Mouse (Mus musculus): ENCODE measurements around the gene Tmem131l. TPM values are rescaled to one million over a fixed set of nuclear protein-coding genes. Genes with fewer than 3 reads are reported as not detected.

Tmem131l gene
- polyA plus RNA-seq, 1 experiment from 2014 or later, result 81.5 TPM

DNA sequence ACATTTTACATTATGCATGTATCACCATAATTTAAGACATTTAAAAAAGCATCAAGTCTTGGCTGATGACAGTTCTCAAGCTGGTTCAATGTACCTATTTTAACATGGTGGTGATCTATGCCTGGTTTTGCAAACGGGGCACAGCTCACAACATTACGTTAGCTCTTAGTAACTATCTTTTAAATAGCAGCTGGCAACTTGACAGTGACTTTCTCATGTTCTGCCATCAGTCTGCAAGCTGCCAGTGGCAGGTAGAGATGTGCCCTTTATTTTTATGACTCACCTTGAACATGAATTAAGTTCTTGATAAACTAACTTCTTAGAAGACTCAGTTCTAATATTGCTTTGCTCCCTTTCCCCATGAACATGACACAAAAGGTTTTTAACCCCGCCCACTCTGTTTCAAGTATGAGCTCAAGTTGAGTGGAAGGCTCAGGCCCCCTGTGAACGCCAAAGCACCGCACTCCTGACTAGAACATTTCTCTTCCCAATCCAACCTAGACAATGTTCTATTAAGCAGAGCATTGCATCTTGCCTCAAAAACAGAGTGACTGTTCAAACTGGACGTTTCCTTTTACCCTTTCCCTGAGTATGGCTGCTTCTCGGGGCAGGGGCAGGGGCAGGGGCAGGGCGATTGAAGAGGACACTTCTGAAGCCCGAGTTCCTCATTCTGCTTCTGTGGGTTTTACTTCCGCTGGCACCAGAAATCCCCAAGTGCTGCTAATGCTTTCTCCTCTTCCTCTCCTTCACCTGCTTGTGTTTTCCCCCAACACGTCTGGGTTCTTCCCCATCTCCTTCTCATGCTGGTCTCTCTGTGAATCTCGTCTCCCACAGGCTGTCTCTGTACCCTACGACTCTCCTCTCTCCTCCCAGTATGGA is 29.1 kb upstream of the Tmem131l start:
- 90% methylated on average over 13 of the region's 13 CpGs for WGBS
- Histone ChIP-seq H3K27me3 (no peaks in the 10 kb centered on the region), H3K4me1 (no peaks in the 10 kb centered on the region), H3K4me2 (replicated peaks) (no peak overlapping the region), H3K4me3 (no peak overlapping the region), H3K9me3 (replicated peaks) (no peaks in the 10 kb centered on the region), H3K36me3 (no peaks in the 10 kb centered on the region), H3K27ac (no peak overlapping the region), H3K9ac (no peak overlapping the region)
- ATAC-seq (ENCODE audit: low FRiP score), result no peak

DNA sequence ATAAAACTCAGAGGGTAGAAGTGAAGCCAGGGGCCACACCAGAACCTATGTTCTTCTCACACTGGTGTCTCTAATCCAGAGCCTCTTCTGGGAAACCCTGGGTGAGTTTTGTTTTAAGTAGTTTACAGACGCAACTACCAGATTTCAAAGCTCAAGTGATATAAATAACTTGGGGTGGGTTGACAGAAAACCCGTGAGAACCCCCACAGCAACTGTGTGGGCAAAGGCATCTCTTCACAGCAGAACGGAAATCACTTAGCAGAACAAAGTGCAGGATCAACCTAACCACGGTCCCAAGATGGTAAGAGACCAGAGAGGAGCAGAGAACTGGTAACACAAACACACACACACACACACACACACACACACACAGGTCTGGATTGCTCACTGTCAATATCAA is 25.9 kb upstream of the Tmem131l start:
- ATAC-seq (ENCODE audit: low FRiP score), result no peak
- 93% methylated on average over 4 of the region's 4 CpGs for WGBS
- no peak overlapping the region for H3K27ac ChIP-seq

DNA sequence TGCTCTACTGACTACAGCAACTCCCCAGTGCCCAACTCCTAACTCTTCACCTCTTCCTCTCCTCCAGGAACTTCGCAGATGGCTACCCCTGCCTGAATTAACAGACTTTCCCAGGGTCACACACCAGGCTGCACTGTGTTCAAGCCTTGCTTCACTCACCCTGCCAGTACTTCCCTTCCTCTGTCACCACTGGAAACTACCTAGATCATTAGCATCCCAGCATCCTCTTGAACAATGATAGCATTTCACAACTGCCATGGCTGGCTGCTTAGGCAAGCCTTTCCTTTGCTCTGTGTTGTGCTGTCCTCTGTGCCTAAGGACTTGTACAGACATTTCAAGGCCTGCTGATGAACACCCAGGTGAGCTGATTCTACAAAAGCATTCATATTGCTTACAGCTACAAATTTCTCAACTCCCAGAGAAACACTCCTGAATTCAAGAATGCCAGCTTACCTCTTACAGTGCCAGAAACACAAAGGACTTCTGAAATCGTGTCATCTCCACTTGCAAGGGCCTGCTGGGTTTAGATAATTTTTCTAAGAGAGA is 23.5 kb upstream of the Tmem131l start:
- Histone ChIP-seq H3K27ac (no peak overlapping the region), H3K9me3 (replicated peaks) (no peaks in the 10 kb centered on the region), H3K4me2 (replicated peaks) (no peak overlapping the region), H3K27me3 (no peaks in the 10 kb centered on the region), H3K9ac (no peak overlapping the region), H3K36me3 (no peaks in the 10 kb centered on the region), H3K4me3 (no peak overlapping the region), H3K4me1 (no peaks in the 10 kb centered on the region)
- 80% methylated on average over 2 of the region's 2 CpGs for WGBS
- no peak for ATAC-seq (ENCODE audit: low FRiP score)

More for the DNA sequence above, 25.9 kb upstream of the Tmem131l start:
- Histone ChIP-seq H3K9ac (no peak overlapping the region), H3K27me3 (no peaks in the 10 kb centered on the region), H3K9me3 (replicated peaks) (no peaks in the 10 kb centered on the region), H3K36me3 (no peaks in the 10 kb centered on the region), H3K4me1 (no peaks in the 10 kb centered on the region), H3K4me3 (no peak overlapping the region), H3K4me2 (replicated peaks) (no peak overlapping the region)

DNA sequence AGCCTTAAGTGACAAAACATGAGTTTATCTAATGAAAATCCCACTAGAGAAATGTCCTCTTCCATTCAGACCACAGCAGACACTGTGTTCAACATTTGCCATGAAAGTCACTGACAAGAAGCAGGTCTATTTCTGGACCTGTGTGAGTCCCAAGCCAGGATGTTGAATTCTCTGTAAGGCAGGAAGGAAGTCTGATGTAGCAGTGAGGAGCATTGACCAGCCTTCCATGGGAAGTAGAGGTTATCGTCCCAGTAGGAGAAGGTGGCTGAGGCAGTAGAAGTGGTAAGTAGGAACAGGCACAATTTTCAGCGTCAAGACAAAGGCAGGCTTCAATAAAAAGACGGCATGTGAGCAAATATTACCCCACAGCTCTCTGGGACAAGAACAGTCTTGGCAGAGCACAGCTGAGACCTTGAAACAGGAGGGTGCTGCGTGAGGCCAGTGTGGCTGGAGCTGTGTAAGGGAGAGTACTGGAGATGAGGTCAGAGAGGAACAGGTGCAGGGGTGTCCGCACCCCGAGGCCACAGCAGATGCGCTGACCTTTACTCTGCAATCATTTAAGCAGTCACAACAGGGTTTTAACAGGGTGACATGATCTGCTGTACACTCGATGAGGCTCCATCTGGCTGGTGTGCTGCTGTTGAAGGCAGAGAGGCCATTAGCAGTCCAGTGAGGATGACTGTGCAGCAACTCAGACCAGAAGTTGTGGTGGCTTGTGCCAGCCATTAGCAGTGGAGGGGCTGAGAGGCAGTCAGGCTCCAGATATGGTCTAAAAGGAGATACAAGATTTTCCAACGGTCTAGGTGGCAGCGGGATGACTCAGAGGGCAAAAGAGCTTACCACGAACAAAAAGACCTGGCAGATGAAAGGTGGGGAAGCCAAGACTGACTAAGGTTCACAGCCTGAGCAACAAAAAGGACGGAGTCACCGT is 21.8 kb upstream of the Tmem131l start:
- H3K27me3 ChIP-seq, result no peaks in the 10 kb centered on the region
- no peak overlapping the region for H3K4me2 ChIP-seq (replicated peaks)
- H3K9ac ChIP-seq, result no peak overlapping the region
- no peak for ATAC-seq (ENCODE audit: low FRiP score)
- no peaks in the 10 kb centered on the region for H3K4me1 ChIP-seq
- H3K27ac ChIP-seq, result 0 out of 2 replicates have a peak overlapping the region, but pooled peaks have one; percentile 30
- WGBS, result 78% methylated on average over 13 of the region's 13 CpGs
- H3K9me3 ChIP-seq (replicated peaks), result no peaks in the 10 kb centered on the region
- no peaks in the 10 kb centered on the region for H3K36me3 ChIP-seq
- no peak overlapping the region for H3K4me3 ChIP-seq

DNA sequence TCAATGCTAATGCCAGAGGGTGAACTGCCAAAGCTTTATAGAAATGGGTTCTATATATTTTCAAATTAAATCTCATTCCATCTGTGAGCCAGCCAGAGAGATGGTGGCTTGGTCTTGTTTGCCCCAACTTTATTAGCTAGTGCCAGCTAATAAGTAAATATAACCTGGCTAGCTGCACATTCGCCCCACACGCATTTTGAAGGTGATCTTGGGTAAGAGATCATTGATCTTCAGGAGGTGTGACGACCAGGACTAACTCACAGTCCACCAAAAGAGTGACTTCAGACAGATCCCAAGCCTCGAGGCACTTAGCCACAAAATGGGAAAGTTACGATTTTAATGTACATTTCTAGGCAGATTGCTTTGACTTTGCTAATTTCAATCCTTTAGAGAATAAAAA is 21.0 kb upstream of the Tmem131l start:
- no peak overlapping the region for H3K9ac ChIP-seq
- no peak overlapping the region for H3K4me3 ChIP-seq
- H3K27ac ChIP-seq, result no peak overlapping the region
- H3K4me1 ChIP-seq, result no peaks in the 10 kb centered on the region
- ATAC-seq (ENCODE audit: low FRiP score), result no peak
- H3K4me2 ChIP-seq (replicated peaks), result no peak overlapping the region
- no peaks in the 10 kb centered on the region for H3K27me3 ChIP-seq
- no peaks in the 10 kb centered on the region for H3K36me3 ChIP-seq
- 0 out of 2 replicates have a peak, but pooled peaks cover 2% of the 10 kb centered on the region for H3K9me3 ChIP-seq (replicated peaks)
- WGBS, result 82% methylated on average over 5 of the region's 5 CpGs

DNA sequence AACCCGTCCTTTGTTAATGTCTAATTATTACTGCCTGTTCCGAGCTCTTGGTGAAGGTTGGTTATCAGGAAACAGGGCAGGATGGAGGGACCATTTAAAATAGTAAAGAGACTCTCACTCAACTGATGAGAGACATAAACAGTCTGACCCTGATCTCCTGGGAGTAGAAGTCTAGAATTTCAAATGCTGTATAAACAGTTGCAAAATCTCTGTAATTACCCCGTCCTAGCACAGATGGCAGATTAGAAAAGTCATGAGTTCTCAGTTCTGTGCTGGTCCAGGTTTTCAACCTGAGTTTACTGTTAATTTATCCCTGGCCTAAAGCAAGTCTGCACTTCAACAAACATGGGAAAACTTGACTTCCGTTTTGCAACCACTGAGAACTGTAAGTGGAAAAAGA is 20.2 kb upstream of the Tmem131l start:
- Histone ChIP-seq H3K4me2 (replicated peaks) (no peak overlapping the region), H3K4me3 (no peak overlapping the region), H3K9me3 (replicated peaks) (0 out of 2 replicates have a peak, but pooled peaks cover 2% of the 10 kb centered on the region), H3K27me3 (no peaks in the 10 kb centered on the region), H3K36me3 (no peaks in the 10 kb centered on the region), H3K27ac (no peak overlapping the region), H3K9ac (no peak overlapping the region), H3K4me1 (no peaks in the 10 kb centered on the region)
- ATAC-seq (ENCODE audit: low FRiP score), result no peak
- WGBS, result 58% methylated on average over 4 of the region's 4 CpGs

DNA sequence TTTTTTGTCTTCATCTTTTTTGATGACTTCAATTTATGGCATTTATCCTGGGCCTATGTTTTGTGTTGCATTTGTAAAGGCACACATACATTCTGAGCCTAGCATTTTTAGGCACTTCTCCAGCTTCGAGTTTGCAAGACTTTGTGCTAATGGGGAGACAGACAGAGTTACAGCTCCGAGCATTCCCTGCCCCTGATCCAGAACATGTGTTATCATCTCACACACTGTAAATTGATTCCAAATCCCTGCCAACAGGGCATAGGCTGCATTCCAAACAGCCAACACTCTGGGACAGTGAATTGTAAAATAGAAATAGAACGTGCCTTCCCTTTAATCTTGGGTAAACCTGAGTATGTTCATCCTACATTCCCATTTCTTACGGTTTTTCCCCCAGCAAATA is 19.7 kb upstream of the Tmem131l start:
- H3K4me2 ChIP-seq (replicated peaks), result no peak overlapping the region
- no peak overlapping the region for H3K4me3 ChIP-seq
- 73% methylated on average over 4 of the region's 4 CpGs for WGBS
- ATAC-seq (ENCODE audit: low FRiP score), result no peak
- no peaks in the 10 kb centered on the region for H3K4me1 ChIP-seq
- no peaks in the 10 kb centered on the region for H3K36me3 ChIP-seq
- H3K9me3 ChIP-seq (replicated peaks), result 0 out of 2 replicates have a peak, but pooled peaks cover 2% of the 10 kb centered on the region
- H3K27ac ChIP-seq, result no peak overlapping the region; the same call in 1 of the 2 replicates
- no peak overlapping the region for H3K9ac ChIP-seq
- H3K27me3 ChIP-seq, result no peaks in the 10 kb centered on the region

DNA sequence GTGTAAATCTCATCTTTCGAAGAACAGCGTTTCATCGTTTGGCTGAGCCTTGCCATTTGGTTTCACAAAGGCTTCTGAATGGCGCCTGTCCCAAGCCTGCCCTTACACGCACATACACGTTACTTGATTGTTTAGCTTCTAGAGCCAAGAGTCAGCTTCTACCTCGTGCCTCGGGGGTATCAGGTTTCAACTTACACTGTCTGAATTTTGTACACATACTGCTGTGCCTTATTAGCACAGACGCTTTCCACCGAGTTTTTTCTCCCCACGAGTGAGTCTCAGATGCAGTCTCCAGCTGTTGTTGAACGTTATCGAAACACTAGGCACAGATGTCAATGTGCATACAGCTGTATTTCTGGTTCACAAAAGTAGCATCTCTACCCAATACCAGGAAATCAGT is 19.3 kb upstream of the Tmem131l start:
- WGBS, result 55% methylated on average over 13 of the region's 13 CpGs
- no peaks in the 10 kb centered on the region for H3K27me3 ChIP-seq
- H3K4me1 ChIP-seq, result no peaks in the 10 kb centered on the region
- H3K9ac ChIP-seq, result no peak overlapping the region
- no peak for ATAC-seq (ENCODE audit: low FRiP score)
- H3K27ac ChIP-seq, result no peak overlapping the region; the same call in 1 of the 2 replicates
- no peak overlapping the region for H3K4me3 ChIP-seq
- 0 out of 2 replicates have a peak, but pooled peaks cover 2% of the 10 kb centered on the region for H3K9me3 ChIP-seq (replicated peaks)
- no peak overlapping the region for H3K4me2 ChIP-seq (replicated peaks)
- H3K36me3 ChIP-seq, result no peaks in the 10 kb centered on the region

DNA sequence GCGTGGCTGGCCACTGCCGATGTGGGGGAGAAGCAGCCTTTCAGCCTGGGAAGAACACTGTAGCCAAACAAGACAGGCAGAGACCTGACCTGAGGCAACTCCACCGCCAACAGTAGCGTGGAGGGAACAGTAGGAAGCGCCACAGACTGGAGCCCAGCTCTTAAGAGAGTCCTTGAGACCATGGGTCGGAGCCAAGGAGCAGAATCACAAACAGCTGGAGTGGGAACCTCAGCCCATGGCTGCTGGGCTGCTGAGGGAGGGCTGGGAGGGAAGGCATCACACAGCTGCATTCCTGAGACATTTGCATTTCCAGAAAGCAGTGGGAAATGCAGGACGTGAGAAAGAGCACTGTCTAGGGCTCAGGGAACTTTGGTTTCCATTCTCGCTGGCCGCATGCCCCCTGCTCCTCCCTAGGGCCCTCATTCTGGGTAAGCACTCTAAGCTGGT is 8.8 kb upstream of the Tmem131l start:
- H3K27ac ChIP-seq, result no peak overlapping the region
- H3K27me3 ChIP-seq, result peaks cover 3% of the 10 kb centered on the region; the same call in 1 of the 2 replicates
- H3K36me3 ChIP-seq, result no peaks in the 10 kb centered on the region
- no peak overlapping the region for H3K4me2 ChIP-seq (replicated peaks)
- WGBS, result 21% methylated on average over 9 of the region's 9 CpGs
- no peak for ATAC-seq (ENCODE audit: low FRiP score)
- H3K9me3 ChIP-seq (replicated peaks), result no peaks in the 10 kb centered on the region
- H3K4me3 ChIP-seq, result no peak overlapping the region
- H3K9ac ChIP-seq, result no peak overlapping the region
- peaks cover 6% of the 10 kb centered on the region; the same call in 1 of the 2 replicates for H3K4me1 ChIP-seq

DNA sequence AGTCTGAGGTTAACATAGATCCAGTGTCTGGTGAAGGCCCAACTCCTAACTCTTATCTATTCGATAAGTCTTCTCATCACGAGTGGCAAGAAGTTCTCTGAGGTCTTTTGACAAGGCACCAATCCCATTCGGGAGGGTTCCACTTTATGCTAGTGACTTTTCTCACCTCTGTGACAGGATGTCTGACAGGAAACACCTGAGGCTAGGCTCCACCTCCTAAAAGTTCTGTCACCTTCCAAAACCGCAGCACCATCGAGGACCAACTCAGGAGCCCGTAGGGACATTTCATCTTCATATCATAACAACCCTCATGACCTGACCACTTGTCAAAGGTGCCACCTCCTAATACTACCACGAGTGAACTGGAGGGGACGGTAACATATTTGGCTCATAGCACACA is 6.2 kb upstream of the Tmem131l start:
- H3K9me3 ChIP-seq (replicated peaks), result no peaks in the 10 kb centered on the region
- peaks cover 6% of the 10 kb centered on the region; the same call in 1 of the 2 replicates for H3K4me1 ChIP-seq
- no peak for ATAC-seq (ENCODE audit: low FRiP score)
- peaks cover 3% of the 10 kb centered on the region; the same call in 1 of the 2 replicates for H3K27me3 ChIP-seq
- H3K9ac ChIP-seq, result no peak overlapping the region
- WGBS, result 92% methylated on average over 8 of the region's 8 CpGs
- no peak overlapping the region for H3K4me2 ChIP-seq (replicated peaks)
- no peak overlapping the region for H3K27ac ChIP-seq
- no peaks in the 10 kb centered on the region for H3K36me3 ChIP-seq
- H3K4me3 ChIP-seq, result no peak overlapping the region

DNA sequence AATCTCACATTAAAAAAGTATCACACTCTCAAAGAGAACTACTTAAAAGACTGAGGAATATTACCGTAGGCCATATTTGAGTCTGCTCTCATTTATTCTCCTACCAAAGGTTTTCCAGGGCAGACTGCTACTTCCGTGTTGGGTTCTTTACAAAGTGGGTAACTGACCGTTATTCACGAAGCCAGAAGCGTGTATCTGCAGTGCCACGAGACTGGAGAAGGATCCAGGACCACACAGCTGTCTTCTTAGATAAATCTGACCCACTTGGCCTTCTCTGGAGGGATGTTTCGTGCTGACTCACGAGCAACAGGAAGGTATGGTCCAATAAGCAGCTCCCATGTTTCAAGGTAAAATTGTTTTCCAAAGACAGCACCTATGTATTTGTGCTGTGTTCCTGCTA is 1.8 kb upstream of the Tmem131l start:
- Histone ChIP-seq H3K27ac (no peak overlapping the region), H3K4me1 (peaks cover 20% of the 10 kb centered on the region), H3K4me2 (replicated peaks) (no peak overlapping the region), H3K4me3 (no peak overlapping the region), H3K9me3 (replicated peaks) (no peaks in the 10 kb centered on the region), H3K27me3 (no peaks in the 10 kb centered on the region), H3K9ac (no peak overlapping the region), H3K36me3 (no peaks in the 10 kb centered on the region)
- ATAC-seq (ENCODE audit: low FRiP score), result no peak
- 87% methylated on average over 8 of the region's 8 CpGs for WGBS
